Mouse (Mus musculus): ENCODE results near the gene Dnal1. TPM values are rescaled to one million over a fixed set of nuclear protein-coding genes. Genes with fewer than 3 reads are reported as not detected.

Gene Dnal1
- polyA plus RNA-seq, 1 experiment from 2014 or later, result 0.42 TPM

- peak overlapping the region; percentile 43; the same call in 1 of the 2 replicates for H3K9ac ChIP-seq (ENCODE audit: low read depth, low read length)
- H3K4me3 ChIP-seq (ENCODE audit: low read depth, low read length), result peak overlapping the region; percentile 76
- ATAC-seq (ENCODE audit: low read depth), result no peak
- peak overlapping the region; percentile 9; the same call in 1 of the 2 replicates for H3K27ac ChIP-seq (ENCODE audit: low read length)
- no peaks in the 10 kb centered on the region for H3K9me3 ChIP-seq (replicated peaks; ENCODE audit: control insufficient read depth, low read length)
- no peaks in the 10 kb centered on the region for H3K27me3 ChIP-seq (ENCODE audit: control insufficient read depth, insufficient read depth, low read depth, low read length)
- H3K4me1 ChIP-seq (ENCODE audit: control insufficient read depth, low read depth, low read length), result peaks cover 66% of the 10 kb centered on the region
- peak overlapping the region; percentile 86 for H3K4me2 ChIP-seq (ENCODE audit: low read depth, low read length)
- 47% methylated on average over 15 of the region's 15 CpGs for WGBS (ENCODE audit: insufficient replicate concordance)
- peaks cover 12% of the 10 kb centered on the region for H3K36me3 ChIP-seq (ENCODE audit: control insufficient read depth, insufficient read depth)
These were observed 76.1 kb downstream of the Dnal1 start for GRCm38 (mm10) chr12:84190151-84190820.

GRCm38 (mm10) chr12:84191190-84191589 lies 77.0 kb downstream of the Dnal1 start:
- ATAC-seq (ENCODE audit: low read depth), result no peak
- peak overlapping the region; percentile 76 for H3K4me3 ChIP-seq (ENCODE audit: low read depth, low read length)

GRCm38 (mm10) chr12:84191770-84192169 lies 77.6 kb downstream of the Dnal1 start:
- Histone ChIP-seq H3K4me3 (ENCODE audit: low read depth, low read length) (peak overlapping the region; percentile 76), H3K4me2 (ENCODE audit: low read depth, low read length) (peak overlapping the region; percentile 86), H3K9me3 (replicated peaks; ENCODE audit: control insufficient read depth, low read length) (no peaks in the 10 kb centered on the region), H3K36me3 (ENCODE audit: control insufficient read depth, insufficient read depth) (peaks cover 7% of the 10 kb centered on the region), H3K27ac (ENCODE audit: low read length) (peak overlapping the region; percentile 98), H3K9ac (ENCODE audit: low read depth, low read length) (peak overlapping the region; percentile 97), H3K4me1 (ENCODE audit: control insufficient read depth, low read depth, low read length) (peaks cover 71% of the 10 kb centered on the region), H3K27me3 (ENCODE audit: control insufficient read depth, insufficient read depth, low read depth, low read length) (no peaks in the 10 kb centered on the region)
- WGBS (ENCODE audit: insufficient replicate concordance), result 16% methylated on average over 5 of the region's 5 CpGs
- ATAC-seq (ENCODE audit: low read depth), result peak; percentile 25; the same call in 1 of the 2 replicates

More at GRCm38 (mm10) chr12:84191190-84191589, 77.0 kb downstream of the Dnal1 start:
- Histone ChIP-seq H3K9ac (ENCODE audit: low read depth, low read length) (peak overlapping the region; percentile 97), H3K27ac (ENCODE audit: low read length) (peak overlapping the region; percentile 98), H3K27me3 (ENCODE audit: control insufficient read depth, insufficient read depth, low read depth, low read length) (no peaks in the 10 kb centered on the region), H3K9me3 (replicated peaks; ENCODE audit: control insufficient read depth, low read length) (no peaks in the 10 kb centered on the region), H3K4me2 (ENCODE audit: low read depth, low read length) (peak overlapping the region; percentile 86), H3K4me1 (ENCODE audit: control insufficient read depth, low read depth, low read length) (peaks cover 70% of the 10 kb centered on the region), H3K36me3 (ENCODE audit: control insufficient read depth, insufficient read depth) (peaks cover 12% of the 10 kb centered on the region)
- WGBS (ENCODE audit: insufficient replicate concordance), result 34% methylated on average over 7 of the region's 7 CpGs

- ATAC-seq (ENCODE audit: low read depth), result no peak
- no peaks in the 10 kb centered on the region for H3K9me3 ChIP-seq (replicated peaks; ENCODE audit: control insufficient read depth, low read length)
- peaks cover 3% of the 10 kb centered on the region; the same call in 1 of the 2 replicates for H3K36me3 ChIP-seq (ENCODE audit: control insufficient read depth, insufficient read depth)
- peak overlapping the region; percentile 98 for H3K27ac ChIP-seq (ENCODE audit: low read length)
- H3K4me1 ChIP-seq (ENCODE audit: control insufficient read depth, low read depth, low read length), result peaks cover 73% of the 10 kb centered on the region
- no peaks in the 10 kb centered on the region for H3K27me3 ChIP-seq (ENCODE audit: control insufficient read depth, insufficient read depth, low read depth, low read length)
- under 1% methylated on average over 13 of the region's 13 CpGs for WGBS (ENCODE audit: insufficient replicate concordance)
- H3K9ac ChIP-seq (ENCODE audit: low read depth, low read length), result peak overlapping the region; percentile 97
- peak overlapping the region; percentile 86 for H3K4me2 ChIP-seq (ENCODE audit: low read depth, low read length)
- H3K4me3 ChIP-seq (ENCODE audit: low read depth, low read length), result peak overlapping the region; percentile 76
These were observed 78.1 kb downstream of the Dnal1 start for GRCm38 (mm10) chr12:84192280-84192679.

GRCm38 (mm10) chr12:84192741-84193641 lies 78.8 kb downstream of the Dnal1 start:
- peaks cover 73% of the 10 kb centered on the region for H3K4me1 ChIP-seq (ENCODE audit: control insufficient read depth, low read depth, low read length)
- ATAC-seq (ENCODE audit: low read depth), result peak; percentile 47
- no peaks in the 10 kb centered on the region for H3K9me3 ChIP-seq (replicated peaks; ENCODE audit: control insufficient read depth, low read length)
- H3K9ac ChIP-seq (ENCODE audit: low read depth, low read length), result peak overlapping the region; percentile 97
- H3K27ac ChIP-seq (ENCODE audit: low read length), result peak overlapping the region; percentile 98
- under 1% methylated on average over 90 of the region's 102 CpGs for WGBS (ENCODE audit: insufficient replicate concordance)
- peak overlapping the region; percentile 76 for H3K4me3 ChIP-seq (ENCODE audit: low read depth, low read length)
- no peaks in the 10 kb centered on the region for H3K27me3 ChIP-seq (ENCODE audit: control insufficient read depth, insufficient read depth, low read depth, low read length)
- peak overlapping the region; percentile 86 for H3K4me2 ChIP-seq (ENCODE audit: low read depth, low read length)
- H3K36me3 ChIP-seq (ENCODE audit: control insufficient read depth, insufficient read depth), result no peaks in the 10 kb centered on the region

GRCm38 (mm10) chr12:84193642-84194399 lies 79.7 kb downstream of the Dnal1 start:
- peak; percentile 85 for ATAC-seq (ENCODE audit: low read depth)
- under 1% methylated on average over 47 of the region's 49 CpGs for WGBS (ENCODE audit: insufficient replicate concordance)
- peak overlapping the region; percentile 86 for H3K4me2 ChIP-seq (ENCODE audit: low read depth, low read length)

GRCm38 (mm10) chr12:84194400-84195109 lies 80.4 kb downstream of the Dnal1 start:
- Histone ChIP-seq H3K4me3 (ENCODE audit: low read depth, low read length) (peak overlapping the region; percentile 76), H3K4me1 (ENCODE audit: control insufficient read depth, low read depth, low read length) (peaks cover 67% of the 10 kb centered on the region), H3K27ac (ENCODE audit: low read length) (peak overlapping the region; percentile 98), H3K27me3 (ENCODE audit: control insufficient read depth, insufficient read depth, low read depth, low read length) (no peaks in the 10 kb centered on the region), H3K4me2 (ENCODE audit: low read depth, low read length) (peak overlapping the region; percentile 86), H3K9me3 (replicated peaks; ENCODE audit: control insufficient read depth, low read length) (no peaks in the 10 kb centered on the region), H3K36me3 (ENCODE audit: control insufficient read depth, insufficient read depth) (no peaks in the 10 kb centered on the region), H3K9ac (ENCODE audit: low read depth, low read length) (peak overlapping the region; percentile 97)
- 3% methylated on average over 13 of the region's 13 CpGs for WGBS (ENCODE audit: insufficient replicate concordance)
- no peak for ATAC-seq (ENCODE audit: low read depth)

More at GRCm38 (mm10) chr12:84193642-84194399, 79.7 kb downstream of the Dnal1 start:
- H3K36me3 ChIP-seq (ENCODE audit: control insufficient read depth, insufficient read depth), result no peaks in the 10 kb centered on the region
- H3K4me1 ChIP-seq (ENCODE audit: control insufficient read depth, low read depth, low read length), result peaks cover 68% of the 10 kb centered on the region
- no peaks in the 10 kb centered on the region for H3K9me3 ChIP-seq (replicated peaks; ENCODE audit: control insufficient read depth, low read length)
- peak overlapping the region; percentile 97 for H3K9ac ChIP-seq (ENCODE audit: low read depth, low read length)
- peak overlapping the region; percentile 98 for H3K27ac ChIP-seq (ENCODE audit: low read length)
- no peaks in the 10 kb centered on the region for H3K27me3 ChIP-seq (ENCODE audit: control insufficient read depth, insufficient read depth, low read depth, low read length)
- peak overlapping the region; percentile 76 for H3K4me3 ChIP-seq (ENCODE audit: low read depth, low read length)

GRCm38 (mm10) chr12:84195195-84195594 lies 81.0 kb downstream of the Dnal1 start:
- Histone ChIP-seq H3K9ac (ENCODE audit: low read depth, low read length) (no peak overlapping the region), H3K4me3 (ENCODE audit: low read depth, low read length) (no peak overlapping the region), H3K27ac (ENCODE audit: low read length) (peak overlapping the region; percentile 98; the same call in 1 of the 2 replicates), H3K4me1 (ENCODE audit: control insufficient read depth, low read depth, low read length) (peaks cover 62% of the 10 kb centered on the region), H3K36me3 (ENCODE audit: control insufficient read depth, insufficient read depth) (no peaks in the 10 kb centered on the region), H3K4me2 (ENCODE audit: low read depth, low read length) (no peak overlapping the region), H3K27me3 (ENCODE audit: control insufficient read depth, insufficient read depth, low read depth, low read length) (no peaks in the 10 kb centered on the region), H3K9me3 (replicated peaks; ENCODE audit: control insufficient read depth, low read length) (no peaks in the 10 kb centered on the region)
- ATAC-seq (ENCODE audit: low read depth), result no peak
- WGBS (ENCODE audit: insufficient replicate concordance), result 34% methylated on average over 6 of the region's 6 CpGs
